Mouse (Mus musculus) lung, embryonic 16.5 days (tissue): ENCODE results near the gene Dcps. TPM values are rescaled to one million over a fixed set of nuclear protein-coding genes. Genes with fewer than 3 reads are reported as not detected.
"Not testable (repeated sequence)": the region's sequence is repeated elsewhere in the genome, so short reads cannot be mapped to it uniquely, and the experiment has no call there.

ENCODE experiments used
- ATAC-seq: fragments of 200-750 bp; cut with Nextera tagmentation; 2 replicates; pipeline ENCODE4 v1.8.0; 2017; ENCODE audit warnings: low read depth, mild to moderate bottlenecking, moderate library complexity
- H3K27ac ChIP-seq: fragments of 300-500 bp; sonication (generic); 2 replicates; pipeline ENCODE4 v1.5.1; 2014; ENCODE audit warnings: mild to moderate bottlenecking, control low read depth, low read length
- H3K27me3 ChIP-seq: fragments of 300-500 bp; sonication (generic); 2 replicates; pipeline ENCODE4 v1.6.1; 2014; ENCODE audit warnings: low read depth, low read length, mixed read lengths; ENCODE audit not compliant: control insufficient read depth, insufficient read depth
- H3K36me3 ChIP-seq: fragments of 300-500 bp; sonication (generic); 2 replicates; pipeline ENCODE4 v1.6.1; 2014; ENCODE audit warnings: low read length; ENCODE audit not compliant: control insufficient read depth, insufficient read depth
- H3K4me1 ChIP-seq: fragments of 300-500 bp; sonication (generic); replicated peaks from 2 replicates; pipeline ENCODE4 v1.6.1; 2014; ENCODE audit warnings: low read length, mixed read lengths; ENCODE audit not compliant: control insufficient read depth, insufficient read depth
- H3K4me2 ChIP-seq: fragments of 300-500 bp; sonication (generic); 2 replicates; pipeline ENCODE4 v1.6.1; 2014; ENCODE audit warnings: low read depth, low read length, control low read depth
- H3K4me3 ChIP-seq: fragments of 300-500 bp; sonication (generic); 2 replicates; pipeline ENCODE4 v1.5.1; 2014; ENCODE audit warnings: mild to moderate bottlenecking, low read length, control low read depth
- H3K9ac ChIP-seq: fragments of 300-500 bp; sonication (generic); 2 replicates; pipeline ENCODE4 v1.6.1; 2014; ENCODE audit warnings: low read length, control low read depth
- H3K9me3 ChIP-seq: fragments of 300-500 bp; sonication (generic); 2 replicates; pipeline ENCODE4 v1.6.1; 2016; ENCODE audit warnings: low read length; ENCODE audit not compliant: control insufficient read depth
- WGBS: fragments of 180-500 bp; shearing (Covaris S2); extraction: QIAGEN DNeasy Blood & Tissue Kit; methylation state at CpG from one replicate; pipeline ENCODE4 v1.1.7; 2014; 5-methylcytosine and 5-hydroxymethylcytosine counted together
- polyA plus RNA-seq: library from polyadenylated mRNA; unstranded; fragments of >200 nt; fragmentation: Nextera tagmentation; extraction: Ambion mirVana; gene quantifications from 2 replicates; pipeline ENCODE4 v1.2.1, GENCODE M21; 2015

Gene Dcps
- polyA plus RNA-seq, 1 experiment from 2014 or later: 86.3 TPM

DNA sequence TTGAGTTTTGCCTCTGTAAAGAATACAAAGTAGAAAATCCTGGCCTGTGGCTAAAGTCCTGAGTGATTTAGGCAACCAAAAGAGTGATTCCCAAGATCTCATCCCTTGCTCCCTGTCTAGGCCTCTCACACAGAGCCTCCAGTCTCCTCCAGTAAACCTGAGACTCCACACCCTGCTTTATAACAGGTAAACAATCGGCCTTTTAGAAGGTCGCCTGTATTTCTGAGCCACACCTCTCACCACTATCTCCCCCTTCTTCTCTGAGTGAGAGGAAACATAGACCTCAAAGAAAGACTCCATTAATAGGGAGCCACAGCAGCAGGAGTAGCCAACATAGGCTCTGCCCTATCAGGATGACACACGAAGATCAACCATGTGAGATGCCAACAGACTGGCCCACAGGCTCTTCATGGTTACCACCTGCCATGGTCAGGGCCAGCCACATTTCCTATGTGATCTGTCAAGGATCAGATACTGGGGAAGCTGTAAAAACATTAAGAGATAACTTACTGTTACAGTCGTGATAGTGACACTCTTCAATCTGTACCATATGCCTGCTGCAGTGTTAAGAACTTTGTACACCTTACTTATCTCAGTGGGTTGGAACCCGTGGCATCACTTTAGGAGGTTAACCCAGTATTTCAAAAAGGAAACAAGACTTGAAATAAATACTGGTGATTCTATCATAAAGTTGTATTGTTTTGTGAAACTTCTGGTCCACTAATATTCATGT, 11.6 kb downstream of the Dcps start:
- no peak overlapping the region for H3K9ac ChIP-seq
- H3K4me2 ChIP-seq: no peak overlapping the region
- no peaks in the 10 kb centered on the region for H3K4me1 ChIP-seq
- no peak for ATAC-seq
- H3K27ac ChIP-seq: no peak overlapping the region
- H3K4me3 ChIP-seq: no peak overlapping the region
- no peaks in the 10 kb centered on the region for H3K9me3 ChIP-seq
- 71% methylated on average over 5 of the region's 5 CpGs for WGBS
- H3K36me3 ChIP-seq: no peaks in the 10 kb centered on the region
- H3K27me3 ChIP-seq: no peaks in the 10 kb centered on the region

GRCm38 (mm10) chr9:35163011-35163690, 12.7 kb downstream of the Dcps start:
- Histone ChIP-seq H3K4me3 (no peak overlapping the region), H3K27ac (no peak overlapping the region), H3K9me3 (no peaks in the 10 kb centered on the region), H3K4me2 (no peak overlapping the region), H3K9ac (no peak overlapping the region), H3K36me3 (no peaks in the 10 kb centered on the region), H3K27me3 (no peaks in the 10 kb centered on the region), H3K4me1 (no peaks in the 10 kb centered on the region)
- no peak for ATAC-seq
- 83% methylated on average over 11 of the region's 11 CpGs for WGBS

- Histone ChIP-seq H3K4me2 (no peak overlapping the region), H3K27ac (no peak overlapping the region), H3K27me3 (no peaks in the 10 kb centered on the region), H3K9ac (no peak overlapping the region), H3K4me1 (no peaks in the 10 kb centered on the region), H3K36me3 (no peaks in the 10 kb centered on the region), H3K9me3 (no peaks in the 10 kb centered on the region), H3K4me3 (no peak overlapping the region)
- 87% methylated on average over 7 of the region's 7 CpGs for WGBS
- no peak for ATAC-seq
Measured at GRCm38 (mm10) chr9:35161721-35162120, 14.1 kb downstream of the Dcps start.

- 69% methylated on average over 2 of the region's 2 CpGs for WGBS
- Histone ChIP-seq H3K9me3 (no peaks in the 10 kb centered on the region), H3K27ac (no peak overlapping the region), H3K4me3 (no peak overlapping the region), H3K9ac (no peak overlapping the region), H3K36me3 (no peaks in the 10 kb centered on the region), H3K27me3 (no peaks in the 10 kb centered on the region), H3K4me2 (no peak overlapping the region), H3K4me1 (no peaks in the 10 kb centered on the region)
- no peak for ATAC-seq
Measured at GRCm38 (mm10) chr9:35160662-35161061, 15.2 kb downstream of the Dcps start.

GRCm38 (mm10) chr9:35158477-35158876, 17.4 kb downstream of the Dcps start:
- H3K4me1 ChIP-seq: no peaks in the 10 kb centered on the region
- H3K9ac ChIP-seq: no peak overlapping the region
- H3K27me3 ChIP-seq: no peaks in the 10 kb centered on the region
- WGBS: 73% methylated on average over 3 of the region's 3 CpGs
- no peak for ATAC-seq
- no peak overlapping the region for H3K27ac ChIP-seq
- no peaks in the 10 kb centered on the region for H3K36me3 ChIP-seq
- no peaks in the 10 kb centered on the region for H3K9me3 ChIP-seq
- no peak overlapping the region for H3K4me3 ChIP-seq
- no peak overlapping the region for H3K4me2 ChIP-seq

- no peaks in the 10 kb centered on the region for H3K9me3 ChIP-seq
- H3K27me3 ChIP-seq: no peaks in the 10 kb centered on the region
- H3K4me3 ChIP-seq: no peak overlapping the region
- no peaks in the 10 kb centered on the region for H3K36me3 ChIP-seq
- WGBS: 70% methylated on average over 4 of the region's 4 CpGs
- H3K27ac ChIP-seq: peak overlapping the region; percentile 69
- H3K4me1 ChIP-seq: no peaks in the 10 kb centered on the region
- no peak overlapping the region for H3K9ac ChIP-seq
- ATAC-seq: peak; percentile 21; the same call in 1 of the 2 replicates
- H3K4me2 ChIP-seq: no peak overlapping the region
Measured at GRCm38 (mm10) chr9:35156862-35157261, 19.0 kb downstream of the Dcps start.

GRCm38 (mm10) chr9:35156002-35156710, 19.7 kb downstream of the Dcps start:
- Histone ChIP-seq H3K4me1 (no peaks in the 10 kb centered on the region), H3K27me3 (no peaks in the 10 kb centered on the region), H3K9me3 (no peaks in the 10 kb centered on the region), H3K4me2 (no peak overlapping the region), H3K9ac (no peak overlapping the region), H3K27ac (peak overlapping the region; percentile 69), H3K36me3 (no peaks in the 10 kb centered on the region), H3K4me3 (no peak overlapping the region)
- 77% methylated on average over 5 of the region's 5 CpGs for WGBS
- peak; percentile 85 for ATAC-seq

GRCm38 (mm10) chr9:35152923-35153322, 22.9 kb downstream of the Dcps start:
- Histone ChIP-seq H3K27me3 (no peaks in the 10 kb centered on the region), H3K4me3 (no peak overlapping the region), H3K4me2 (no peak overlapping the region), H3K9ac (no peak overlapping the region), H3K9me3 (no peaks in the 10 kb centered on the region), H3K27ac (no peak overlapping the region), H3K36me3 (no peaks in the 10 kb centered on the region), H3K4me1 (no peaks in the 10 kb centered on the region; the same call in 1 of the 2 replicates)
- no peak for ATAC-seq
- 81% methylated on average over 1 of the region's 1 CpGs for WGBS

DNA sequence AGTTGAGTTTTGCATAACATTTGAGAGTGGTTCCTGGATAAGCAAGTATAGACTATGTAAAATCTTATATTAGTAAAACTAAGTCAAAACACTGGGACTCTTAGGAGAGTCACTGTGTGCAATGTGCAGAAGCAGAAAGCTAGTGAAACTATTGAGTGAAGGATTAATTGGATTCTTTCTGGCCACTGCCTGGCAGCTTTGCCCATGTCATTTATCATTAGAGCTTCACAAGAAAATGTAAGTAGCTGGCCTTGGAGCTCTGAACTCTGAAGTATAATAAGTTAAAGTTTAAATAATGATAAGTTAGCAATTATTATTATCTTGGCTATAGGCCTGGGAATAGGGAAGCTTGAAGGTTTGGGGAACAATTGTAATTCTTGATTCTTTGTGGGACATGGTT, 27.0 kb downstream of the Dcps start:
- H3K4me1 ChIP-seq, H3K4me3 ChIP-seq, H3K9ac ChIP-seq, H3K27me3 ChIP-seq, H3K4me2 ChIP-seq, H3K36me3 ChIP-seq, H3K27ac ChIP-seq, ATAC-seq, H3K9me3 ChIP-seq: not testable (repeated sequence)
